Mouse (Mus musculus): ENCODE measurements around the gene Pprc1. TPM values are rescaled to one million over a fixed set of nuclear protein-coding genes. Genes with fewer than 3 reads are reported as not detected.

The Pprc1 gene
- polyA plus RNA-seq, 1 experiment from 2014 or later, result 46.7 TPM

DNA sequence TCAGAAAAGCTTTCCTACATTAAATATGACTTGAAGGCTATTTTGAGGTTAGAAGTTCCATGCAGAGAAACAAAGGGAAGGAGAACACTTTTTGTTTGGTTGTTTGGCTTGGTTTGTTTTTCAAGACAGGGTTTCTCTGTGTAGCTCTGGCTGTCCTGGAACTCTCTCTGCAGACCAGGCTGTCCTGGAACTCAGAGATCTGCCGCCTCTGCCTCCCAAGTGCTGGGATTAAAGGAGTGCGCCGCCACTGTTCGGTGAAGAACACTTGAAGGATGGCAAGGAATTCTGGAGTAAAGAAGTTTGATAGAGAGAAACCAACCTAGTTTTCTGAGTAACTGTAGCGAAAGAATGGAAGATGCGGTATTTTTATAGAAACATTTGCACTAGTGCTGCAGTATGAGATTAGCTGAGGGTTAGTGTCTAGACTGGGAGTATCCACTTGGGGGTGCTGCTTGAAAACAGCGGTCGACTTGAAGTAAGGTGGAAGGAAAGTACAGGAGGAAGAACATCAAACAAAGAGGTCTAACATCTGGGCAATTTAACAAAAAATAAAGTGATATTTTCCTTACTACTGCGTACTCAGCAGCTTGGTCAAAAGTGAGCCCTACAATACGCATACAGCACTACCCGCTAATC, 11.2 kb downstream of the Pprc1 start:
- Histone ChIP-seq H3K27me3 (ENCODE audit: control insufficient read depth, insufficient read depth, low read length) (no peaks in the 10 kb centered on the region), H3K4me2 (ENCODE audit: low read depth, low read length) (0 out of 2 replicates have a peak overlapping the region, but pooled peaks have one; percentile 13), H3K4me3 (ENCODE audit: low read depth, low read length) (peak overlapping the region; percentile 93), H3K9me3 (replicated peaks; ENCODE audit: control insufficient read depth, low read length) (no peaks in the 10 kb centered on the region), H3K9ac (replicated peaks; ENCODE audit: low read length) (no peak overlapping the region), H3K36me3 (replicated peaks; ENCODE audit: control insufficient read depth, insufficient read depth, low read depth, low read length) (no peaks in the 10 kb centered on the region), H3K27ac (replicated peaks; ENCODE audit: low read depth, low read length) (no peak overlapping the region), H3K4me1 (ENCODE audit: control insufficient read depth, insufficient read depth, low read length) (0 out of 2 replicates have a peak, but pooled peaks cover 5% of the 10 kb centered on the region)
- DNase-seq (ENCODE audit: low spot score) (no peak), ATAC-seq (replicated peaks; ENCODE audit: insufficient number of reproducible peaks, low FRiP score, low TSS enrichment, low read depth) (peak; percentile 70)
- WGBS, result 4% methylated on average over 11 of the region's 11 CpGs

- Histone ChIP-seq H3K4me1 (ENCODE audit: control insufficient read depth, insufficient read depth, low read length) (0 out of 2 replicates have a peak, but pooled peaks cover 5% of the 10 kb centered on the region), H3K4me2 (ENCODE audit: low read depth, low read length) (peak overlapping the region; percentile 75), H3K27ac (replicated peaks; ENCODE audit: low read depth, low read length) (peak overlapping the region; percentile 92), H3K27me3 (ENCODE audit: control insufficient read depth, insufficient read depth, low read length) (no peaks in the 10 kb centered on the region), H3K9me3 (replicated peaks; ENCODE audit: control insufficient read depth, low read length) (no peaks in the 10 kb centered on the region), H3K36me3 (replicated peaks; ENCODE audit: control insufficient read depth, insufficient read depth, low read depth, low read length) (no peaks in the 10 kb centered on the region), H3K4me3 (ENCODE audit: low read depth, low read length) (peak overlapping the region; percentile 93), H3K9ac (replicated peaks; ENCODE audit: low read length) (peak overlapping the region; percentile 86)
- peak; percentile 97 for DNase-seq (ENCODE audit: low spot score)
- peak; percentile 94 for ATAC-seq (replicated peaks; ENCODE audit: insufficient number of reproducible peaks, low FRiP score, low TSS enrichment, low read depth)
- WGBS, result under 1% methylated on average over 52 of the region's 52 CpGs
Measured at GRCm38 (mm10) chr19:46056388-46056946, 11.8 kb downstream of the Pprc1 start.

DNA sequence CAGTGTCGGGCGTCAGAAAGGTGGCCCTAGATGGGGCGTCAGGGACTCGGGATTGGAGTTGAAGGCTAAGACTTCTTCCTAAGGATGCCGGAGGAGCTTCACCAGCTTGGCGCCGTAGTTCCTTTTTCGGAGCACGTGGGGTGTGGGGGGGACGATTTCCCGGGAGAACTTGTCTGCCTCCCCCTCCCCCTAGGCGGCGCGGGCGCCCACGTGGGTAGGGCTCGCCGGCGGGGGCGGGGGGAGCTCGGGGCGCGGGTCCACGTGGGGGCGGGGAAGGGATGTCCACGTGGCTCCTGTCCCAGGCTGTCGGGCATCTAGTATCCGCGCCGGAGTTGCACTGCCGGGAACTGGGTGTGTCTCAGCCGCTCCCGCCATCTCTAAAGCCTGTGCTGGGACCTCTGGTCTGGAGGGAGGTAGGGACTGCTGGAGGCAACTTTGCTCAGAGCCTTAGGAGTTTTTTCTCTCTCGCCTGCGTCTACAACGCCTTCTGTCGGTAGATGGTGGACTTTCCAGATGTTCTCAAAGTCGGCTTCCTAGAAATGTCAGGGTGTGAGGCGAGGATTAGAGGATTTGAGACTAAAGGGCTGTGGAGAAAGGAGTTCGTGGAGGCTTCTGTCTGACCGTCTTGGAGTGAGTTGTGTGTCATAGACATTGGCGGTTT, 12.4 kb downstream of the Pprc1 start:
- Histone ChIP-seq H3K27me3 (ENCODE audit: control insufficient read depth, insufficient read depth, low read length) (no peaks in the 10 kb centered on the region), H3K27ac (replicated peaks; ENCODE audit: low read depth, low read length) (peak overlapping the region; percentile 92), H3K9me3 (replicated peaks; ENCODE audit: control insufficient read depth, low read length) (no peaks in the 10 kb centered on the region), H3K4me2 (ENCODE audit: low read depth, low read length) (peak overlapping the region; percentile 75), H3K4me1 (ENCODE audit: control insufficient read depth, insufficient read depth, low read length) (0 out of 2 replicates have a peak, but pooled peaks cover 5% of the 10 kb centered on the region), H3K4me3 (ENCODE audit: low read depth, low read length) (peak overlapping the region; percentile 93), H3K36me3 (replicated peaks; ENCODE audit: control insufficient read depth, insufficient read depth, low read depth, low read length) (no peaks in the 10 kb centered on the region), H3K9ac (replicated peaks; ENCODE audit: low read length) (peak overlapping the region; percentile 86)
- WGBS, result under 1% methylated on average over 30 of the region's 42 CpGs
- peak; percentile 86 for DNase-seq (ENCODE audit: low spot score)
- peak; percentile 74 for ATAC-seq (replicated peaks; ENCODE audit: insufficient number of reproducible peaks, low FRiP score, low TSS enrichment, low read depth)

- WGBS, result 95% methylated on average over 7 of the region's 7 CpGs
- H3K9me3 ChIP-seq (replicated peaks; ENCODE audit: control insufficient read depth, low read length), result no peaks in the 10 kb centered on the region
- H3K4me2 ChIP-seq (ENCODE audit: low read depth, low read length), result no peak overlapping the region
- no peak overlapping the region for H3K27ac ChIP-seq (replicated peaks; ENCODE audit: low read depth, low read length)
- H3K4me3 ChIP-seq (ENCODE audit: low read depth, low read length), result no peak overlapping the region
- no peak overlapping the region for H3K9ac ChIP-seq (replicated peaks; ENCODE audit: low read length)
- H3K36me3 ChIP-seq (replicated peaks; ENCODE audit: control insufficient read depth, insufficient read depth, low read depth, low read length), result peaks cover 7% of the 10 kb centered on the region
- H3K4me1 ChIP-seq (ENCODE audit: control insufficient read depth, insufficient read depth, low read length), result 0 out of 2 replicates have a peak, but pooled peaks cover 5% of the 10 kb centered on the region
- no peaks in the 10 kb centered on the region for H3K27me3 ChIP-seq (ENCODE audit: control insufficient read depth, insufficient read depth, low read length)
- no peak for DNase-seq (ENCODE audit: low spot score)
- ATAC-seq (replicated peaks; ENCODE audit: insufficient number of reproducible peaks, low FRiP score, low TSS enrichment, low read depth), result no peak
Measured at GRCm38 (mm10) chr19:46058466-46058865, 13.8 kb downstream of the Pprc1 start.

DNA sequence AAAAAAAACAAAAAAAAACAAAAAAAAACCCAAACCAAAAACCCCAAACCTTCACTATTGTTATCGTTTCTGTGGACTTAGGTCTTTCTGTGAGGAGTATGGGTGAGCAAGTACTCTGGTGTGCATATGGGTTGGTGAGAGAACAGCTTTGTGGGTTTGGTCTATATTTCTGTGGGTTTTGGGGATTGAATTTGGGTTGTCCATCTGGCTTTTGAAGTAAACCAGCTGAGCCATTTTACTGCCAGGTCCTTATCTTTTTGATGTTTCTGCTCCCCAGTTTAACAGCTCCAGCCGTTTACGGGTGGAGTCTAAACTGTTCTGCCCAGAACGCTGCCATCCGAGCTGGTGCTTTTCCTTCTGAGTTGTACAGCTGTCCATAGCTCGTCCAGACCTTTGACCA, 16.2 kb downstream of the Pprc1 start:
- ATAC-seq (replicated peaks; ENCODE audit: insufficient number of reproducible peaks, low FRiP score, low TSS enrichment, low read depth), result no peak
- no peak overlapping the region for H3K4me2 ChIP-seq (ENCODE audit: low read depth, low read length)
- no peak overlapping the region for H3K9ac ChIP-seq (replicated peaks; ENCODE audit: low read length)
- WGBS, result 86% methylated on average over 6 of the region's 6 CpGs
- H3K27me3 ChIP-seq (ENCODE audit: control insufficient read depth, insufficient read depth, low read length), result no peaks in the 10 kb centered on the region
- H3K27ac ChIP-seq (replicated peaks; ENCODE audit: low read depth, low read length), result no peak overlapping the region
- H3K4me3 ChIP-seq (ENCODE audit: low read depth, low read length), result no peak overlapping the region
- no peak for DNase-seq (ENCODE audit: low spot score)
- no peaks in the 10 kb centered on the region for H3K9me3 ChIP-seq (replicated peaks; ENCODE audit: control insufficient read depth, low read length)
- 0 out of 2 replicates have a peak, but pooled peaks cover 5% of the 10 kb centered on the region for H3K4me1 ChIP-seq (ENCODE audit: control insufficient read depth, insufficient read depth, low read length)
- peaks cover 12% of the 10 kb centered on the region for H3K36me3 ChIP-seq (replicated peaks; ENCODE audit: control insufficient read depth, insufficient read depth, low read depth, low read length)

DNA sequence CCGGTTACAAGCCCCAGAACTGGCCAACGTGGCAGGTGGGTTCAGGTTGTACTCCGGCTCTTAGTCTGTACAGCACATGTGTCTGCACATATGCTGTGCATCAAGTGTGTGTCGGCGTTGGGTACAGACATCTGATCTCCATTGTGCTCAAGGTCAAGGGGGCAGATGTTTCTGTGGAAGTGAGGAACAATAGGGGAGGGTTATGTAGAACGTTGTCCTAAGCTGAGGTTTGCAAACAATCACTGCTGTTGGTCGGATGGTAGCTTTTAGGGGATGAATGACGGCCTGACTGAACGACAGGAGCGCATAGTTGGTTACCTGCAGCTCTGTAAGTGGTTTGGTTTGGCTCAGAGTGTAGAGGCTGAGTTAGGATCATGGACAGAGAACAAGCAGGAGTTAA, 23.4 kb downstream of the Pprc1 start:
- Histone ChIP-seq H3K4me2 (ENCODE audit: low read depth, low read length) (no peak overlapping the region), H3K36me3 (replicated peaks; ENCODE audit: control insufficient read depth, insufficient read depth, low read depth, low read length) (peaks cover 10% of the 10 kb centered on the region), H3K9ac (replicated peaks; ENCODE audit: low read length) (no peak overlapping the region), H3K27ac (replicated peaks; ENCODE audit: low read depth, low read length) (no peak overlapping the region), H3K27me3 (ENCODE audit: control insufficient read depth, insufficient read depth, low read length) (no peaks in the 10 kb centered on the region), H3K4me3 (ENCODE audit: low read depth, low read length) (no peak overlapping the region), H3K4me1 (ENCODE audit: control insufficient read depth, insufficient read depth, low read length) (no peaks in the 10 kb centered on the region), H3K9me3 (replicated peaks; ENCODE audit: control insufficient read depth, low read length) (no peaks in the 10 kb centered on the region)
- ATAC-seq (replicated peaks; ENCODE audit: insufficient number of reproducible peaks, low FRiP score, low TSS enrichment, low read depth) (no peak), DNase-seq (ENCODE audit: low spot score) (no peak)
- WGBS, result 63% methylated on average over 10 of the region's 10 CpGs

DNA sequence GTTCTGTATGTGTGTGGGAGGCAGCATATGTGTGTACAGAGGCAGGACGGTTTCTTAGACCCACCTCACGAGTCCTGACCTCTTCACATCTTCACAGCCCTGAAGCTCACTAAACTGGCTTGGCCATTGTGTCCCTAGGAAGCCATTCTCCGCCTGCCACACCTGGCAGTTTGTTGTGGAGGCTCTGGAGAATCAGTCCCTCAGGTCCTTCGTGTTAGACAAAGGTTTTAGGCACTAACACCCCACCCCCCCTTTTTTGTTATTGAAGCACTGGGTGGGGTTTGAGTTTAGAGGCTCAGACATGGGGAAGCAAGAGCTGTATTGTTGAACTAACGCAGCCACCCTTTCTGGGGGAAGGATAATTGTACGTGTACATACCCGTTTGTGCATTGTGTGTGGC, 28.6 kb downstream of the Pprc1 start:
- Histone ChIP-seq H3K9ac (replicated peaks; ENCODE audit: low read length) (no peak overlapping the region), H3K4me3 (ENCODE audit: low read depth, low read length) (no peak overlapping the region), H3K9me3 (replicated peaks; ENCODE audit: control insufficient read depth, low read length) (no peaks in the 10 kb centered on the region), H3K27ac (replicated peaks; ENCODE audit: low read depth, low read length) (no peak overlapping the region), H3K4me2 (ENCODE audit: low read depth, low read length) (no peak overlapping the region), H3K36me3 (replicated peaks; ENCODE audit: control insufficient read depth, insufficient read depth, low read depth, low read length) (peaks cover 3% of the 10 kb centered on the region), H3K27me3 (ENCODE audit: control insufficient read depth, insufficient read depth, low read length) (no peaks in the 10 kb centered on the region), H3K4me1 (ENCODE audit: control insufficient read depth, insufficient read depth, low read length) (no peaks in the 10 kb centered on the region)
- DNase-seq (ENCODE audit: low spot score), result no peak
- 77% methylated on average over 7 of the region's 7 CpGs for whole genome bisulfite sequencing
- no peak for ATAC-seq (replicated peaks; ENCODE audit: insufficient number of reproducible peaks, low FRiP score, low TSS enrichment, low read depth)

- H3K27me3 ChIP-seq (ENCODE audit: control insufficient read depth, insufficient read depth, low read length), result no peaks in the 10 kb centered on the region
- no peak for ATAC-seq (replicated peaks; ENCODE audit: insufficient number of reproducible peaks, low FRiP score, low TSS enrichment, low read depth)
- peaks cover 3% of the 10 kb centered on the region for H3K36me3 ChIP-seq (replicated peaks; ENCODE audit: control insufficient read depth, insufficient read depth, low read depth, low read length)
- H3K4me3 ChIP-seq (ENCODE audit: low read depth, low read length), result no peak overlapping the region
- no peak overlapping the region for H3K27ac ChIP-seq (replicated peaks; ENCODE audit: low read depth, low read length)
- H3K4me1 ChIP-seq (ENCODE audit: control insufficient read depth, insufficient read depth, low read length), result no peaks in the 10 kb centered on the region
- DNase-seq (ENCODE audit: low spot score), result no peak
- H3K9me3 ChIP-seq (replicated peaks; ENCODE audit: control insufficient read depth, low read length), result no peaks in the 10 kb centered on the region
- WGBS, result 92% methylated on average over 5 of the region's 5 CpGs
- no peak overlapping the region for H3K4me2 ChIP-seq (ENCODE audit: low read depth, low read length)
- H3K9ac ChIP-seq (replicated peaks; ENCODE audit: low read length), result no peak overlapping the region
Measured at GRCm38 (mm10) chr19:46074266-46074665, 29.6 kb downstream of the Pprc1 start.

All from embryonic facial prominence, embryonic 11.5 days (tissue).